Mouse (Mus musculus) urinary bladder, adult 18-20 months (tissue): ENCODE measurements around the gene Mvb12a.

Source experiments
- DNase-seq, 2 experiments: peaks; one replicate each; pipeline ENCODE4 v3.0.0; 2022; ENCODE audit warnings: low spot score in 2 of 2, mixed read lengths in 2 of 2

The Mvb12a gene

GRCm38 (mm10) chr8:71592374-71593170, 49.9 kb downstream of the Mvb12a start:
- DNase-seq, result peak in 1 of 2 experiments; percentile 64

GRCm38 (mm10) chr8:71593556-71594323, 51.0 kb downstream of the Mvb12a start:
- no peak for DNase-seq

GRCm38 (mm10) chr8:71594324-71594722, 51.6 kb downstream of the Mvb12a start:
- no peak for DNase-seq

- DNase-seq, result peak; percentile 76 to 84
These were observed 53.1 kb downstream of the Mvb12a start for GRCm38 (mm10) chr8:71595862-71596261.

- no peak for DNase-seq
These were observed 53.7 kb downstream of the Mvb12a start for GRCm38 (mm10) chr8:71596384-71596783.

GRCm38 (mm10) chr8:71596798-71597197, 54.1 kb downstream of the Mvb12a start:
- DNase-seq, result no peak

GRCm38 (mm10) chr8:71597451-71597850, 54.7 kb downstream of the Mvb12a start, which contains the start of gene Fam129c:
TSS of gene Fam129c (plus strand) at chr8:71597648.
- DNase-seq, result no peak
